Mouse (Mus musculus) liver, embryonic 14.5 days (tissue): ENCODE data around the gene Cldn6.

Source experiments
- CTCF ChIP-seq: IDR thresholded peaks from 2 replicates; pipeline ENCODE4 v1.5.1; 2016; ENCODE audit warnings: antibody characterized with exemption, low read depth, control low read depth
- EP300 ChIP-seq: IDR thresholded peaks from 2 replicates; pipeline ENCODE4 v1.6.1; 2016; ENCODE audit warnings: antibody characterized with exemption, low read depth

GRCm38 (mm10) chr17:23670516-23671074, 8.5 kb upstream of the Cldn6 start:
- TF ChIP-seq CTCF (no peak), EP300 (no peak)
